Mouse (Mus musculus) heart, postnatal 0 days (tissue): ENCODE data around the gene Ccl9. TPM values are rescaled to one million over a fixed set of nuclear protein-coding genes. Genes with fewer than 3 reads are reported as not detected.

Experiments
- ATAC-seq: fragments of 200-750 bp; cut with Nextera tagmentation; 2 replicates; pipeline ENCODE4 v1.8.0; 2017; ENCODE audit warnings: low read depth, moderate number of reproducible peaks, moderate library complexity; ENCODE audit not compliant: insufficient read depth
- DNase-seq: peaks from one replicate; pipeline ENCODE4 v3.0.0-alpha.2; 2016; ENCODE audit warnings: low spot score
- H3K27ac ChIP-seq: fragments of 300-500 bp; sonication (generic); 2 replicates; pipeline ENCODE4 v1.5.1; 2014; ENCODE audit warnings: low read depth, mild to moderate bottlenecking
- H3K27me3 ChIP-seq: fragments of 300-500 bp; sonication (generic); 2 replicates; pipeline ENCODE4 v1.6.1; 2014; ENCODE audit warnings: low read length, mixed read lengths; ENCODE audit not compliant: control insufficient read depth, insufficient read depth
- H3K36me3 ChIP-seq: fragments of 300-500 bp; sonication (generic); replicated peaks from 2 replicates; pipeline ENCODE4 v1.6.1; 2014; ENCODE audit warnings: low read length, mixed read lengths; ENCODE audit not compliant: control insufficient read depth, insufficient read depth
- H3K4me1 ChIP-seq: fragments of 300-500 bp; sonication (generic); 2 replicates; pipeline ENCODE4 v1.6.1; 2014; ENCODE audit warnings: antibody characterized with exemption; ENCODE audit not compliant: control insufficient read depth, insufficient read depth
- H3K4me2 ChIP-seq: fragments of 300-500 bp; sonication (generic); 2 replicates; pipeline ENCODE4 v1.6.1; 2014; ENCODE audit warnings: low read depth, mild to moderate bottlenecking, low read length, moderate library complexity
- H3K4me3 ChIP-seq: fragments of 300-500 bp; sonication (generic); 2 replicates; pipeline ENCODE4 v1.5.1; 2014; ENCODE audit warnings: low read depth, low read length
- H3K9ac ChIP-seq: fragments of 300-500 bp; sonication (generic); replicated peaks from 2 replicates; pipeline ENCODE4 v1.6.1; 2014; ENCODE audit warnings: low read depth, low read length, mixed read lengths
- H3K9me3 ChIP-seq: fragments of 300-500 bp; sonication (generic); replicated peaks from 2 replicates; pipeline ENCODE4 v1.6.1; 2016; ENCODE audit warnings: low read length; ENCODE audit not compliant: control insufficient read depth
- CTCF ChIP-seq: IDR thresholded peaks from 2 replicates; pipeline ENCODE4 v1.5.1; 2016; ENCODE audit warnings: antibody characterized with exemption, control low read depth, low read depth
- EP300 ChIP-seq: IDR thresholded peaks from 2 replicates; pipeline ENCODE4 v1.6.1; 2016; ENCODE audit warnings: antibody characterized with exemption, low read depth
- WGBS: fragments of 180-500 bp; shearing (Covaris S2); extraction: QIAGEN DNeasy Blood & Tissue Kit; methylation state at CpG from one replicate; pipeline ENCODE4 v1.1.7; 2014; 5-methylcytosine and 5-hydroxymethylcytosine counted together
- polyA plus RNA-seq: library from polyadenylated mRNA; unstranded; fragments of >200 nt; fragmentation: Nextera tagmentation; extraction: Ambion mirVana; gene quantifications from 2 replicates; pipeline ENCODE4 v1.2.1, GENCODE M21; 2015
- total RNA-seq: library from RNA; depleted of rRNA; stranded (reverse); fragments of >200 nt; gene quantifications from 2 replicates; pipeline ENCODE4 v1.2.3, GENCODE M21; 2014; ENCODE audit warnings: low replicate concordance

Gene Ccl9
- total and polyA plus RNA-seq, 2 experiments from 2014 or later = 2.2 to 8.6 TPM

DNA sequence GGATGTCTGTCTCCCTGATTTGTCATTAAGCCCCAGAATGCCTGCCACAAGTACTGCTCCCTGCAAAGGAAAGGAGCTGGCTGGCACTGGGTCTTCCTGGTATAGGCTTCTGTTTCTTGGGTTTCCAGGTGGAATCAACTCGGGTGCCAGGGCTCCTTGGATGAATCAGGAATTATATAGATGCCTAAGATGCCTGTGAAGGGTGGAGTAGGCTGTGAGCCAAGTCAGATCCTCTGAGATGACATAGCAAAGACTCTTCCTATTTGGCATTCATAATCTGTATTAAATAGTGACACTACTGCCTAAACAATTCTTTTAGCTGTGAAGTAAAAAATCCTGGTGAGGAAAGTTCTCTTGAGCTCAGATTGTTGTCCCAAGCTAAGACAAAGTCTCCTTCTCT is 28.0 kb upstream of the Ccl9 start:
- no peak for DNase-seq
- Histone ChIP-seq H3K27me3 (no peaks in the 10 kb centered on the region), H3K9ac (no peak overlapping the region), H3K4me3 (no peak overlapping the region), H3K4me1 (no peaks in the 10 kb centered on the region), H3K36me3 (no peaks in the 10 kb centered on the region), H3K9me3 (no peaks in the 10 kb centered on the region), H3K4me2 (no peak overlapping the region), H3K27ac (no peak overlapping the region)
- WGBS = 15% methylated on average over 1 of the region's 1 CpGs
- no peak for TF ChIP-seq EP300
- TF ChIP-seq CTCF = no peak
- no peak for ATAC-seq

DNA sequence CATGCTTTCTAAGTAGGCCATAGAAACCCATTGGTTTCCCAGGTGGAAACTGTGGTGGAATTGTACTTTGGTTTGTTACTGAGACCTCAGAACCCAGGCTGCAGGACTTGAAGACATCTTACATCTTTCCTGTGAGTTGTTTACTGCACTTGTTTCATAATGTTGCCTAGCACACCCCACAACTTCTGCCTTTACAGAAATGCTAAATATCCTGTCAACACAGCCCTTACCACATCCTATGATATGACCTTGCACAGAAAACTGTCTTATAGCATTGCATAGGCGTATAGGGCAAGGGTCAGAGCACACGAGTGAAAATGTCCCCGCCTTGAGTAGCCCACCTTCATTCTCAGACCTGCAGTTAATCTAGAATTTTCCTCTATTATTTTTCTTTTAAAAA is 27.1 kb upstream of the Ccl9 start:
- TF ChIP-seq CTCF = no peak
- TF ChIP-seq EP300 = no peak
- H3K4me2 ChIP-seq = no peak overlapping the region
- ATAC-seq (no peak), DNase-seq (no peak)
- no peaks in the 10 kb centered on the region for H3K36me3 ChIP-seq
- 86% methylated on average over 3 of the region's 3 CpGs for WGBS
- no peaks in the 10 kb centered on the region for H3K9me3 ChIP-seq
- H3K4me1 ChIP-seq = no peaks in the 10 kb centered on the region
- H3K27me3 ChIP-seq = no peaks in the 10 kb centered on the region
- H3K4me3 ChIP-seq = no peak overlapping the region
- H3K27ac ChIP-seq = no peak overlapping the region
- H3K9ac ChIP-seq = no peak overlapping the region

DNA sequence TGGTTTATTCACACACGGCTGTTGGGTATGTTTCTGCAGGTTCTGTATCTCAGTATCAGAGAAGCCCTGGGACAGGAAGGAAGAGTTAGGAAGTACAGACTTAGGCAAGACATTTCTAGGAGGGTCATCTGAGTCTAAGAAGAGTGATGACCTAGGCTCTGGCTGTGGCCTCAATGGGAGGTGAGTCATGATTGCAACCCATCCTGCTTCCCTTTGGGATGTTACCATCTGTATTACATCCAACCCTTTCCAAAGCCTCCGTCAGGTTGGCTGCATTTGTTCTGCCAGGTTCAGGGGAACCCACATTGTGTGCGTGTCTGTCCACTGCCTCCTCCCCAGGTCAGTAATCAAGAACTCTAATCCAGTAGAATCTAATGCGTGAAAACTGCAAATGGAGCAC is 26.3 kb upstream of the Ccl9 start:
- Histone ChIP-seq H3K27me3 (no peaks in the 10 kb centered on the region), H3K27ac (no peak overlapping the region), H3K4me2 (no peak overlapping the region), H3K36me3 (no peaks in the 10 kb centered on the region), H3K9me3 (no peaks in the 10 kb centered on the region), H3K9ac (no peak overlapping the region), H3K4me3 (no peak overlapping the region), H3K4me1 (no peaks in the 10 kb centered on the region)
- no peak for TF ChIP-seq EP300
- no peak for TF ChIP-seq CTCF
- DNase-seq = no peak
- WGBS = 80% methylated on average over 4 of the region's 4 CpGs
- no peak for ATAC-seq

DNA sequence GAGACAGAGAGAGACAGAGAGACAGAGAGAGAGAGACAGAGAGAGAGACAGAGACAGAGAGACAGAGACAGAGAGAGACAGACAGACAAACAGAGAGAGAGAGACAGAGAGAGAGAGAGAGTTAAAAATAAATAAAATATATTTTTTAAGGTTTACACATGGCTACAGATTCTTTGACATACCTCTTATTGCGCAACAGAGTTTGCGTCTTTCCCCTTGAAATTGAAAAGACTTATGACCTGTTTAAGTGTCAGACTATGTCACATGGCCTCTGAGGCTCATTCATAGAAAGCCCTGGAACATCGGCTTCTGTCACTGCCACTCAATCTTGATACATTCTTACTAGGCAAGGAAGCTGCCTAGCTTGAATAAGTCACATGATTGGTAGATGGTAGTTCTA is 25.0 kb upstream of the Ccl9 start:
- Histone ChIP-seq H3K4me1 (no peaks in the 10 kb centered on the region), H3K36me3 (no peaks in the 10 kb centered on the region), H3K4me2 (no peak overlapping the region), H3K9ac (no peak overlapping the region), H3K4me3 (no peak overlapping the region), H3K27ac (no peak overlapping the region), H3K9me3 (no peaks in the 10 kb centered on the region), H3K27me3 (no peaks in the 10 kb centered on the region)
- TF ChIP-seq EP300 (no peak), CTCF (no peak)
- DNase-seq = no peak
- ATAC-seq = no peak
- 87% methylated on average over 3 of the region's 3 CpGs for WGBS

- no peak for DNase-seq
- H3K36me3 ChIP-seq = no peaks in the 10 kb centered on the region
- no peak overlapping the region for H3K9ac ChIP-seq
- H3K27me3 ChIP-seq = no peaks in the 10 kb centered on the region
- ATAC-seq = no peak
- H3K4me1 ChIP-seq = no peaks in the 10 kb centered on the region
- TF ChIP-seq CTCF (no peak), EP300 (no peak)
- H3K4me3 ChIP-seq = no peak overlapping the region
- no peak overlapping the region for H3K4me2 ChIP-seq
- no peak overlapping the region for H3K27ac ChIP-seq
- WGBS = 69% methylated on average over 2 of the region's 2 CpGs
- H3K9me3 ChIP-seq = no peaks in the 10 kb centered on the region
Measured at GRCm38 (mm10) chr11:83600576-83600975, 22.1 kb upstream of the Ccl9 start.

- WGBS = 65% methylated on average over 3 of the region's 3 CpGs
- Histone ChIP-seq H3K4me1 (no peaks in the 10 kb centered on the region), H3K9me3 (no peaks in the 10 kb centered on the region), H3K27me3 (no peaks in the 10 kb centered on the region), H3K36me3 (no peaks in the 10 kb centered on the region), H3K4me2 (no peak overlapping the region), H3K4me3 (no peak overlapping the region), H3K9ac (no peak overlapping the region), H3K27ac (no peak overlapping the region)
- no peak for DNase-seq
- ATAC-seq = no peak
- TF ChIP-seq CTCF = no peak
- no peak for TF ChIP-seq EP300
Measured at GRCm38 (mm10) chr11:83598991-83599390, 20.6 kb upstream of the Ccl9 start.
